Mouse (Mus musculus) CD4-positive, CD25-positive, alpha-beta regulatory T cell (primary cell): Measurements from ENCODE around the gene Hes3. TPM values are rescaled to one million over a fixed set of nuclear protein-coding genes. Genes with fewer than 3 reads are reported as not detected.

Source experiments
- polyA plus RNA-seq: library from polyadenylated mRNA; unstranded; fragments of 100-300 nt; shearing (Covaris generic); gene quantifications from one replicate; pipeline ENCODE4 v1.2.1, GENCODE M21; 2017

Hes3 gene
- not detected for polyA plus RNA-seq

DNA sequence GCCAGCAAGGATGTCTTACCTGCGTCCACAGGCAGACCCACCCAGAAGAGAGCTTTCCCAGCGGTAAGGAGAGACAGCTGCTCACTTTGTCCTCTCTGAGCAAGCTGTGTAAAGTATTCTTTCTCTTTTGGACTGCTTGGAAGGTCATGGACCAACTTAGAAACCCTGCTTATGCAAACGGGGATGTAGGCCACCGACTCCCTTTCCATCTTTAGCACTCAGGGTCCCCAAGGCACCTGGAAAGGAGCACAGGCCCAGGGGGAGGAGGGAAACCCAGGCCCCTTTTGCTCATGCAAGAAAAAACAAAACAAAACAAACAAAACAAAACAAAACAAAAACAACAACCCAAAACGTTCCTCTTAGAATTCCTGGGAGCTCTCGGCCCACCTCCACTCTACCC, at the start of gene Hes3:
TSS of gene Hes3 (minus strand) at position 101 of the 400 bp plus-strand sequence.

DNA sequence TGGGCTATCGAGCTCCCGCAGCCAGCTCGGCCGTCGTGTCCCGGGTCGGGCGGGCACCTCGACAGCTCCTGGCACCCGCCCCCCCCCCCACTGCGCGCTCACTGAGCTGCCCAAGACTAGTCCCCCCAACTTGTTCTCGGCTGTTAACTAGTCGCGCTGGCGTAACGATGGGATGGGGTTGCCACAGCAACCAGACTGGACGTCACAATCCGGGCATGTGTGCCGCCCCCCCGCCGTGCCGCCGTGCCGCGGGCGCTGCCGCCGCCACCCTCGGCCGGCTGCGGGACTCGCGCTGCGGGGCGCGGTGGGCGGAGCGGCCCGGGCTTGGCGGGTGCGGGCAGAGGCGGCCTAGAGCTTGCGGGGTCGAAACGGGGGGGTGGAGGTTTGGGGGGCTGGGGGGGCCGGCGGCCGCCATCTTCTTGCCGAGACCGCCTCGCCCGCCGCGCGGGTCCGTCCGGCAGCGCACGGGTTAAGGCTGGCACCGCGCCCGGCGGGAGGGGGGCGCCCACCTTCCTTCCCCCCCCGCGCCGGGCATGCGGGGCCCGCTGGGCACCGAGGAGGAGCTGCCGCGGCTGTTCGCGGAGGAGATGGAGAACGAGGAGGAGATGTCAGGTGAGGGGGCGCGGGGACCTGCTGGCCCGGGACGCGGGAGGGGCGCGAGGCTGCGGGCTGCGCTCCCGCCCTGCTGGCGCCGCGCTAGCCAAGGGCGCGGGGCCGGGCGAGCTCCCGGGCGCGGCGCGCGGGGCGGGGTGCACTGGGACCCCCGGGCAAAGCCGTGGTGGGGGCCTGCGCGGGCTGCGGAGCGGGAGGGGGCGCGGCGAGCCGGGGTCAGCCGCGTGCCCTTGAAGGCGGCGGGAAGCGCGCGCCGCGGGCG, 47.2 kb upstream of the Hes3 start, which contains the start of gene Chd5:
TSS of gene Chd5 (plus strand) at position 233 of the 874 bp plus-strand sequence.

DNA sequence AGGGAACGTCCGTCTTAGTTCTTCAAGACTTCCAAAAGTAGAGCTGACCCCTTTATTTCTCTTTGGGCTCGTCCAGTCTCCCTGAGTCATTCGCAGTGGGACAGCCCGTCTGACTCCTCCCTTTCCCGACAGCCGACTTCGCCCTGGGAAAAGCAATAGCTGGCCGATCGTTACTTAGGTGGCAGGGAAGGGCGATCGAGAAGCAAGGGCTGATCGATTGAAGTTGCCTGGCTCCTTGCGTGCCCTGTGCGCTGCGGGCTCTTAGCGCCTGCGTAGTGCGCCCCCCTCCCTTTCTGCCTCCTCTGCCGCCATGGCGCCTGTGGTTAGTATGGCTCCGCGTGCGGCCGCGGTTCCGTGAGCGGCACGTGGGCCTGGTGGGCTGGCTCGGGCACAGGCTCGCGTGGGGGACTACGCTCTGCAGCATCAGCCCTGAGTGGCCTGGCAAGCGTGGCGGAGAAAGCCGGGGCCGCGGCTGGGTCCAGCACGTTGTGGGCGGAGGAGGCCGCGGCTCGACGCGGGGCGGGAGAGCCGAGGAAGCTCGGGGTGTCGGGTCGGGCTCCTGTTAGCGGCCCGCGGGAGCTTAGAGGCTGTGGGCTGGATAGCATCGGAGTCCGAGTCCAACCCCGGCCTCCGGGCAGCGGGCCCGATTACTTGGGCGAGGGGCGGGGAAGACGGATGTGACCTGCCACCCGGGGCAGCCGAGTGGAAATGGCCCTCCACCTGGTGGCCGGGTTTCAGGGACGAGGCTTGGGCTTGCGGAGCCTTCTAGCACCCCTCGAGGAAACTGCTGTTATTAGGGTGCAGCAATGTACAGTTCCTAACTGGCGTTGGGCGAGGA, 34.3 kb upstream of the Hes3 start, which contains the start of gene Rpl22:
TSS of gene Rpl22 (plus strand) at position 169 of the 838 bp plus-strand sequence.

DNA sequence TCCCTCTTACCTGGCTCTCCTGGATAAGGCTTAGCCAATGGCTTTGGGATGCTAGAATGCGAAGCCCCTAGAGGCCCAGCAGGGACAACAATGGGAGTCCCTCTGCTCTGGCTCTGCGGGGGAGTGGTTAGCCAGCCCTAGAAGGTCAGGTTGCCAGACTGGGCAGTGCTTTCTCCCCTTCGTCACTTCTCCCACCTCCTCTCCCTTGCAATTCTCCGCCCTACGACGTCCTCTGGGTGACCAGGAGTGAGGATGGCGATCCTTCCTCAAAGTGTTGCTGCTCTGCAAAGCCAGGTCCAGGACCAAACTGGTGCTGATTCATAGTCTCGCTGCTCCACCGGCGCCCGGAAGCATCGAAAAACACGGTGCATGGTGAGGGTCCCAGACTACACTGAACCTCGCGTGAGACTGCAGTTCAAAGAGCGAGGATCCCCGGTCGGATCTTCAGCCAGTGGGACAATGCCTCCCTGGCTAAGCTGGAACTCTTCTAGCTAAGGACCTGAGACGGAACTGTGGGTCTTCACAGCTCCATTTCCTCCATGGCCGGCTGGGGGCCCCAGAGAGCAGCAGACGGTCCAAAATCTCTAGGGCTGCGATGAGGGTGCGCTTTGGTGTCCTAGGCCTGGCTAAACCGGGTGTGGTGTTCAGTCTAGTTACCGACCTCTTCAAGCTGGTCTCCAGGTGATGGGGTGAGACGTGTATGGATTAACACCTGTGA, 27.2 kb upstream of the Hes3 start, which contains the start of gene Rnf207:
TSS of gene Rnf207 (minus strand) at position 477 of the 718 bp plus-strand sequence.

DNA sequence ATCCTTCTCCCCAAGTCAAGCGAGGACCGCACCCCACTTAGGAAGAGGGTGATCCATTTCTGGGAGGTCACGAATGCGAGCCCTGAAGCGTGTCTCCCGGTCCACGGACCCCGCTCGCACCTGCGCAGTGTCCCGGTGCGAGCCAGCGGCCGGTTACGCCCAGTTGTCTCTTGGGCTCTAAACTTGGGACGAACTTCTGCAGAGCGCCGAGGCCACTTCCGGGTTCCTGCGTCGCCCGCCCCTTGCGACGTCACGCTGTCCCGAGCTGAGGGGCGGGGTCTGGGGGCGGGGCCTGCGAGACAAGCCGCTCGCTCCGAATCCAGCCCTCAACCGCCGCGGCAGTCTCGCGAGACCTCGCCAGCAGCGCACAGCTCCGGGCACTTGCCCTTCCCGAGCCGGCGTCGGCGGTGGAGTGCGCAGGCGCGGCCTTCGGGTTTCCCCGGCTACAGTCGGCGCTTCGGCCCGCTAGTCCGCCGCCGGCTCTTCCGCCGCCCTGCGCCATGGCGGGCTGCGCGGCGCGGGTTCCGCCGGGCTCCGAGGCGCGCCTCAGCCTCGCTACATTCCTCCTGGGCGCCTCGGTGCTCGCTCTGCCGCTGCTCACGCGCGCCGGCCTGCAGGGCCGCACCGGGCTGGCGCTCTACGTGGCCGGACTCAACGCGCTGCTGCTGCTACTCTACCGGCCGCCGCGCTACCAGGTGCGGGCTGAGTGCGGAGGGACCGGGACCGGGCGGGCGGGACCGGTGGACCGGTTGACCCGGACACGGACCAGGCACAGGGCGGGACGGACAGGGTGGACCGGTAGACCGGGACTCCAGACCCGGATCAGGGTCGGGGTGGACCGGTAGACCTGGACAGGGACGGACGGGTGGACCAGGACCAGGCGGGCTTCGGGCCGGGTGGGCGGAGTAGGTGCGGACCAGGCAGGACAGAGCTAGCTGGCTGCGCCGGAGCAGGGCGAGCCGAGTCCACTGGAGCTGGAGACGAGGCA, 5.7 kb upstream of the Hes3 start, which contains the start of gene Icmt:
TSS of gene Icmt (plus strand) at position 354 of the 988 bp plus-strand sequence.

DNA sequence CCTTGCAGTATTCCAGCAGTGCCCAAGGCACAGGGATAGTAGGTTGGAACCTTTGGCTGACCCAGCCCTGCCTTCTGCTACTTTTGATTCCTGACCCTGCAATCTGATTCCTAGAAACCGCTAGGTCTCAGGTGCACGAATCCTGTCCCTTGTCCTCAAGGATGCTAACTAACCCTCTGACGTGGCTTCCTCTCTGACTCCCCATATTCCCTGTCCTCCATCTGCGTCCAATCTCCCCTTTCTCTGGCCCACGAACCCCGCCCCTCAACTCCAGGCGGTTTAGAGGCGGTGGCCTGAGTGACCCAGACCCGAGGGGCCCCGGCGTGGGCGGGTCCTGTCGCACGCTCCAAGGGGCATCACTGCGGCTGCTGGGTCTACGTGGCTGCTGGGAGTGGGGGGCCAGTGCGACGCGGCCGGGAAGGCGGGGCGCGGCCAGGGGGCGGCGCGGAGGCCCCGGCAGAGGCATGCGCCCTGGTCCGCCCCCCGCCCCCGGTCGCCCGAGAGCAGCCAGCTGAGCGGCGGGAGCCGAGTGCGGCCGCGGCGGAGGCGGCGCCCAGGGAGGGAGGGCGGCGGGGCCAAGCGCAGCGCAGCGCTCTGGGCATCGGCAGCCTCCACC, 17.7 kb downstream of the Hes3 start, which contains the start of gene Gpr153:
TSS of gene Gpr153 (plus strand) at position 612 of the 616 bp plus-strand sequence.

Other genes with a start within 250 kb of the Hes3 start
- 8.7 TPM for gene Plekhg5, start 219.2 kb downstream of the Hes3 start, polyA plus RNA-seq
- 212 TPM for gene Tnfrsf25, start 175.7 kb downstream of the Hes3 start, polyA plus RNA-seq
- 52.1 TPM for gene Espn, start 139.3 kb downstream of the Hes3 start, polyA plus RNA-seq
- gene Hes2, start 132.8 kb downstream of the Hes3 start, polyA plus RNA-seq = not detected
- gene Acot7, start 113.5 kb downstream of the Hes3 start, polyA plus RNA-seq = 68.7 TPM
- gene Gpr153, start 17.4 kb downstream of the Hes3 start, polyA plus RNA-seq = 0.20 TPM
- gene Icmt, start 5.6 kb upstream of the Hes3 start, polyA plus RNA-seq = 20.2 TPM
- gene Rnf207, start 27.3 kb upstream of the Hes3 start, polyA plus RNA-seq = not detected
- 441 TPM for gene Rpl22, start 34.1 kb upstream of the Hes3 start, polyA plus RNA-seq
- gene Chd5, start 47.0 kb upstream of the Hes3 start, polyA plus RNA-seq = 0.08 TPM
- 0.51 TPM for gene Nphp4, start 185.0 kb upstream of the Hes3 start, polyA plus RNA-seq
- gene Kcnab2, start 186.2 kb upstream of the Hes3 start, polyA plus RNA-seq = 129 TPM